Mouse (Mus musculus) myocyte (in vitro differentiated cells): ENCODE data around the gene Trpc1. TPM values are rescaled to one million over a fixed set of nuclear protein-coding genes. Genes with fewer than 3 reads are reported as not detected.

Source experiments
- H3K27me3 ChIP-seq: one replicate; pipeline ENCODE4 v1.6.1; 2011; ENCODE audit not compliant: control insufficient read depth, insufficient read depth, insufficient read length
- H3K36me3 ChIP-seq: one replicate; pipeline ENCODE4 v1.6.1; 2011; ENCODE audit not compliant: control insufficient read depth, insufficient read depth
- H3K4me2 ChIP-seq: one replicate; pipeline ENCODE4 v1.6.1; 2011; ENCODE audit warnings: low read depth, control low read depth
- H3K4me3 ChIP-seq: one replicate; pipeline ENCODE4 v1.5.1; 2011; ENCODE audit warnings: mild to moderate bottlenecking, control low read depth, moderate library complexity
- H3K79me2 ChIP-seq: one replicate; pipeline ENCODE4 v1.6.1; 2011; ENCODE audit not compliant: control insufficient read depth, insufficient read depth
- H3ac ChIP-seq: one replicate; pipeline ENCODE4 v1.6.1; 2011; ENCODE audit not compliant: control insufficient read depth, insufficient read length
- CEBPB ChIP-seq: IDR thresholded peaks from 2 replicates; pipeline ENCODE4 v1.6.1; 2011; ENCODE audit warnings: mild to moderate bottlenecking, moderate library complexity; ENCODE audit not compliant: poor library complexity, insufficient read depth, severe bottlenecking
- E2F4 ChIP-seq: IDR thresholded peaks from one replicate; pipeline ENCODE4 v1.6.1; 2011; ENCODE audit warnings: mild to moderate bottlenecking, control low read depth, moderate library complexity; ENCODE audit not compliant: insufficient read depth
- MAX ChIP-seq: IDR thresholded peaks from one replicate; pipeline ENCODE4 v1.6.1; 2011; ENCODE audit warnings: low read depth, mild to moderate bottlenecking, control low read depth
- MYOD1 ChIP-seq, 3 experiments: IDR thresholded peaks; one replicate each; pipeline ENCODE4 v1.6.1; 2011; ENCODE audit warnings: control low read depth in 2 of 3, low read depth in 2 of 3, mild to moderate bottlenecking in 2 of 3, moderate library complexity in 1 of 3; ENCODE audit not compliant: insufficient read length in 2 of 3, control insufficient read depth in 1 of 3
- MYOG ChIP-seq, 3 experiments: IDR thresholded peaks; one replicate each; pipeline ENCODE4 v1.6.1; 2011; ENCODE audit warnings: control low read depth in 2 of 3, low read depth in 2 of 3, mild to moderate bottlenecking in 2 of 3; ENCODE audit not compliant: insufficient read length in 2 of 3, control insufficient read depth in 1 of 3, insufficient read depth in 1 of 3
- POLR2A ChIP-seq: IDR thresholded peaks from one replicate; pipeline ENCODE4 v1.6.1; 2011; ENCODE audit warnings: low read depth, mild to moderate bottlenecking, control low read depth, moderate library complexity; ENCODE audit not compliant: insufficient read length
- POLR2AphosphoS2 ChIP-seq: IDR thresholded peaks from one replicate; pipeline ENCODE4 v1.6.1; 2011; ENCODE audit warnings: low read depth, control low read depth; ENCODE audit not compliant: insufficient read length
- REST ChIP-seq: IDR thresholded peaks from one replicate; pipeline ENCODE4 v1.6.1; 2011; ENCODE audit warnings: mild to moderate bottlenecking, control low read depth, moderate library complexity; ENCODE audit not compliant: insufficient read depth, insufficient read length
- SRF ChIP-seq: IDR thresholded peaks from one replicate; pipeline ENCODE4 v1.6.1; 2011; ENCODE audit warnings: low read depth; ENCODE audit not compliant: control insufficient read depth, insufficient read length
- TCF12 ChIP-seq: IDR thresholded peaks from one replicate; pipeline ENCODE4 v1.6.1; 2011; ENCODE audit warnings: mild to moderate bottlenecking, control low read depth; ENCODE audit not compliant: poor library complexity, insufficient read depth, severe bottlenecking
- TCF3 ChIP-seq: IDR thresholded peaks from one replicate; pipeline ENCODE4 v1.6.1; 2011; ENCODE audit warnings: low read depth, control low read depth; ENCODE audit not compliant: insufficient read length
- USF1 ChIP-seq: IDR thresholded peaks from one replicate; pipeline ENCODE4 v1.6.1; 2011; ENCODE audit warnings: low read depth, mild to moderate bottlenecking, control low read depth, moderate library complexity
- polyA plus RNA-seq: library from polyadenylated mRNA; unstranded; fragments of >200 nt; fragmentation: generic; extraction: Trizol; gene quantifications from one replicate; pipeline ENCODE4 v1.2.1, GENCODE M21; 2012; ENCODE audit warnings: missing spikeins

The Trpc1 gene
- polyA plus RNA-seq, 1 experiment: 0.96 TPM

DNA sequence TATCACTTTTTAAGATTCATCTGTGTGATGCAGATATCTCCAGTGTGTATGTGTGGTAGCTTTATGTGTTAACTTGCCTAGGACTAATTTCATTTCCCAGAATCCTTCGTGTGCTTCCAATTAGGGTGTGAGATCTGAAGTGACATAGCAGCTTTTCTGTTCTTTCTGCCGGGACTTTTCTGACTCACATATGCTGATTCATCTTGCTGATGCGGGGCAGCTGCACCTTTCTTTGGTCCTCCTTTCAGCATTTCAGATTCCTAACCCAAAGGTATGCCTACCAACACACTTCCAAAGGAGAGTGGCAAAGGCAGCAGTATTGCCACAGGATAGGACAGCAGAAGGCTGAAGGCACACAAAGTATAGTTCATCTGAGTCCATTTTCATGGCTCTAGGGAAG lies 46.1 kb downstream of the Trpc1 start:
- Histone ChIP-seq H3K4me2 (no peak overlapping the region), H3K27me3 (no peaks in the 10 kb centered on the region), H3ac (no peak overlapping the region), H3K4me3 (no peak overlapping the region), H3K79me2 (no peaks in the 10 kb centered on the region), H3K36me3 (no peaks in the 10 kb centered on the region)
- TF ChIP-seq REST (no peak), E2F4 (no peak), MAX (no peak), TCF12 (no peak), SRF (no peak)

DNA sequence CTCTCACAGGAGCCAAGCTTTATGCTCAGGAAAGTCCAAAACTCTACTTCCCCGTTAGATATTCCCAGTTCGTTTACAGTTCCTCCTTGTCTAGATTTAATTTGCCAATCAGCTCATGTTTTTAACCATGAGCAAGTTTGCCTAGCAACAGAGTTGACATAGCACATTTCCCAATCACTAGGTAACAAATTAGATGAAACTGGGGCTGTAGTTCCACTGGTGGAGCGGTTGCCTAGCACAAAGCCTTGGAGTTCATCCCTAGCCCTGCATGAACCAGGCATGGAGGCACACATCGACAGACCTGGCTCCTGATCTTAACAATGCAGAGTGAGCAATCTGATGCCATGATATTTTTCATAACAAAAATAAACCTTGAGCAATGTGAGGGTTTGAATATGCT lies 50.9 kb downstream of the Trpc1 start:
- Histone ChIP-seq H3ac (no peak overlapping the region), H3K4me2 (no peak overlapping the region), H3K36me3 (no peaks in the 10 kb centered on the region), H3K4me3 (no peak overlapping the region), H3K79me2 (no peaks in the 10 kb centered on the region), H3K27me3 (no peaks in the 10 kb centered on the region)
- TF ChIP-seq POLR2A (no peak), REST (no peak), CEBPB (no peak), E2F4 (no peak), MYOG (IDR thresholded peaks at IDR 0.05; ENCODE audit: control insufficient read depth in 1 of 3, insufficient read depth in 1 of 3, insufficient read length in 2 of 3, low read depth in 2 of 3) (no peak), TCF3 (no peak), POLR2AphosphoS2 (no peak), USF1 (no peak), MAX (no peak), SRF (no peak), TCF12 (no peak), MYOD1 (IDR thresholded peaks at IDR 0.05; ENCODE audit: control insufficient read depth in 1 of 3, insufficient read length in 2 of 3, low read depth in 2 of 3) (no peak)

DNA sequence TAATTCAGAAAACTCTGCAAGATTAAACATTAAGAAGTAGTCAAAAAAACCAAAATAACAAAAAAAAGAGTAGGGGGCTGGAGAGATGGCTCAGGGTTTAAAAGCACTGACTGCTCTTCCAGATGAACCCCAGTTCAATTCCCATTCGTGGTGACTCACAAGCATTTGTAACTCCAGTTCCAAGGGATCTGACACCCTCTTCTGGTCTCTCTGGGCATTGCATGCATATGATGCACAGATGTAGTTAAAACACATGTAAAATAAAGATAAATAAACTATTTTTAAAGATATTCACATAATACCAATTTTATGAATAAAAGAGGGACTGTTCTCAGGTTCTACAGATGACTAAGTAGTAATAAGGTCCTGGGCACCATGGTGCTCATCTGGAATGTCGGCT lies 52.4 kb downstream of the Trpc1 start:
- H3K36me3 ChIP-seq: no peaks in the 10 kb centered on the region
- no peaks in the 10 kb centered on the region for H3K27me3 ChIP-seq
- no peak overlapping the region for H3ac ChIP-seq
- no peak for TF ChIP-seq TCF12
- TF ChIP-seq MYOG (IDR thresholded peaks at IDR 0.05; ENCODE audit: control insufficient read depth in 1 of 3, insufficient read depth in 1 of 3, insufficient read length in 2 of 3, low read depth in 2 of 3): no peak
- no peak for TF ChIP-seq USF1
- TF ChIP-seq REST: no peak
- no peak for TF ChIP-seq SRF
- no peak for TF ChIP-seq CEBPB
- TF ChIP-seq POLR2A: no peak
- no peak for TF ChIP-seq POLR2AphosphoS2
- H3K4me2 ChIP-seq: no peak overlapping the region
- no peak overlapping the region for H3K4me3 ChIP-seq
- H3K79me2 ChIP-seq: no peaks in the 10 kb centered on the region

GRCm38 (mm10) chr9:95696581-95696980 lies 53.6 kb downstream of the Trpc1 start:
- no peak overlapping the region for H3K4me3 ChIP-seq
- no peaks in the 10 kb centered on the region for H3K36me3 ChIP-seq
- no peaks in the 10 kb centered on the region for H3K79me2 ChIP-seq
- no peak overlapping the region for H3K4me2 ChIP-seq
- no peak overlapping the region for H3ac ChIP-seq
- no peaks in the 10 kb centered on the region for H3K27me3 ChIP-seq
- no peak for TF ChIP-seq POLR2AphosphoS2
- TF ChIP-seq MYOD1 (IDR thresholded peaks at IDR 0.05; ENCODE audit: control insufficient read depth in 1 of 3, insufficient read length in 2 of 3, low read depth in 2 of 3): no peak
- no peak for TF ChIP-seq MYOG (IDR thresholded peaks at IDR 0.05; ENCODE audit: control insufficient read depth in 1 of 3, insufficient read depth in 1 of 3, insufficient read length in 2 of 3, low read depth in 2 of 3)
- TF ChIP-seq USF1: no peak
- no peak for TF ChIP-seq TCF12
- TF ChIP-seq REST: no peak
- TF ChIP-seq E2F4: no peak
- no peak for TF ChIP-seq MAX
- TF ChIP-seq POLR2A: no peak
- no peak for TF ChIP-seq TCF3
- TF ChIP-seq CEBPB: no peak
- no peak for TF ChIP-seq SRF

DNA sequence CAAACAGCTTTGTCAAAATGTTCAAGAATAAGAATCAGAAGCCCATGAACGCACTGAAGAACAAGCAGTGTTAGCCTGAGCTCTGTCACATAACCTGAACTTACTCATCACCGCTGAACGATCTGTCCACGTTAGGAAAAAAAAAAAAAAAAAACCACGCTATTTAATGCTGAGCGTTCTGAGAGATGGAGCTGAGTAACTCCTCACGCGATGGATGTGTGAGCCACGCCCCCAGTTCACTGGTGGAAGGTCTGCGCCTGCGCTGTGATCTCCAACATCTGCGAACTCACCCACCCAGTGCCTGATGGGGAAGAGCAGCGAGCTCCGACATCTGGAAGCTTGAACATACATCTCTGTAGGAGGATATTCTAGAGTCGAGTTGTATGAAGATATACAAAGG lies 55.2 kb downstream of the Trpc1 start:
- H3K4me2 ChIP-seq: no peak overlapping the region
- no peaks in the 10 kb centered on the region for H3K27me3 ChIP-seq
- H3ac ChIP-seq: no peak overlapping the region
- TF ChIP-seq POLR2AphosphoS2 (no peak), REST (no peak)
- H3K79me2 ChIP-seq: no peaks in the 10 kb centered on the region
- no peaks in the 10 kb centered on the region for H3K36me3 ChIP-seq
- no peak overlapping the region for H3K4me3 ChIP-seq

- H3ac ChIP-seq: no peak overlapping the region
- H3K27me3 ChIP-seq: no peaks in the 10 kb centered on the region
- H3K36me3 ChIP-seq: no peaks in the 10 kb centered on the region
- H3K4me2 ChIP-seq: no peak overlapping the region
- H3K4me3 ChIP-seq: no peak overlapping the region
- H3K79me2 ChIP-seq: no peaks in the 10 kb centered on the region
- TF ChIP-seq REST: no peak
- TF ChIP-seq SRF: no peak
- TF ChIP-seq TCF3: no peak
- no peak for TF ChIP-seq E2F4
- no peak for TF ChIP-seq MYOD1 (IDR thresholded peaks at IDR 0.05; ENCODE audit: control insufficient read depth in 1 of 3, insufficient read length in 2 of 3, low read depth in 2 of 3)
- no peak for TF ChIP-seq CEBPB
- TF ChIP-seq MYOG (IDR thresholded peaks at IDR 0.05; ENCODE audit: control insufficient read depth in 1 of 3, insufficient read depth in 1 of 3, insufficient read length in 2 of 3, low read depth in 2 of 3): no peak
- no peak for TF ChIP-seq MAX
- TF ChIP-seq POLR2AphosphoS2: no peak
- no peak for TF ChIP-seq TCF12
- TF ChIP-seq POLR2A: no peak
- no peak for TF ChIP-seq USF1
Observed at GRCm38 (mm10) chr9:95694526-95694925, 55.6 kb downstream of the Trpc1 start.
